Mouse (Mus musculus): ENCODE data around the gene Rufy3.

Gene Rufy3

DNA sequence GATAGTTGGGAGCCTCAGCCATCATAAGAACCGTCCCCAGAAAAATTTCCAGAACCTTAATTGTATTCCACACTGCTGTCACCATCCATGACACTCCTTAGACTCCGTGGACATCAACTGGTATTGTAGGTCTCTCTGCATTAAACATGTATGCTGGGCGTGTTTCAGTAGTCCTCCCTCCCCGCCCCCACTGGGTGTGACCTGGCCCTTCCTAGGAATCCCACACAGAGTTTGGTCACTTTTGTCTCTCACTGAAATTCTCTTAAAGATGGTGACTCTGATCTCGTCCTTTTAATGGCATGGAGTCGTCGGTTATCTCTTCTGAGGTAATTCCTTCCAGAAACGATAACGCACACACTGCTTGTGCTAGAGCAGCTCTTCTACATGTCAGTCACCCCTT, 118.9 kb downstream of the Rufy3 start:
- no peak for DNase-seq (ENCODE audit: low read depth in 1 of 2, low spot score in 2 of 2)

DNA sequence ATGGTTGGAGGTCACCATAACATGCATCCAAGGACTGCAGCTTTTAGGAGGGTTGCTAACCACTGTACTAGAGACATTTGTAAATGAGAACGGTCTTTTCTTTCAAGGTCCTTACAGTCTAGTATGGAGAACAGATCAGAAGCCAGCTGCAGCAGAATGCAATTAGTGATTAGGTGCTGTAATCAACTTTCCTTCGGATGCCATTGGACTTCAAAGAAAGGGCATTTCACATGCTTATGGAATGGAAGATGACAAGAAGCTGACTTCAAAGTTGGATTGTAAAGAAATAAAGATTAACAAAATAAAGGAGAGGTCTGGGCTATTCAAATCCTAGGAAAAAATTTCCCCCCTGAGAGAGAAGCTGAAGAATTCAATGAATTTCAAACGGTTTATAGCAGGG, 119.4 kb downstream of the Rufy3 start:
- no peak for DNase-seq (ENCODE audit: low read depth in 1 of 2, low spot score in 2 of 2)

DNA sequence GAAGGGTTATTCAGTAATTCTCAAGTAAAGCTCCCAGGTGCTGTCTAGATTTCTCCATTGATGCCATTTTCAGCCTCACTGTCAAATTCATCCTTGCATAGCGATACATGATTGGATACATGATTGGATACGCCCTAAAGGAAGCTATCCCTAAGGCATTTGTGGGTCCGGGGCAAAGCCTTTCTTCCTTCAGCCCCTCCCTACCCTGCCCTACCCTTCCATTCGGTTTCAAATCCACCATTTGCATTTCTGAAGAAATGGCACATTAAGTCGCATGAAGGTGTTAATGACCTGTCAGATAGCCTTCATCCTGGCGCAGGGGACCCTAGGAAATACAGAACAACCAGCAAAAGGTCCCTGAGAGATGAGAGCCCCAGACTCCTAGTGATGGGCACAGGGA, 120.5 kb downstream of the Rufy3 start:
- DNase-seq (ENCODE audit: low read depth in 1 of 2, low spot score in 2 of 2) = no peak

DNA sequence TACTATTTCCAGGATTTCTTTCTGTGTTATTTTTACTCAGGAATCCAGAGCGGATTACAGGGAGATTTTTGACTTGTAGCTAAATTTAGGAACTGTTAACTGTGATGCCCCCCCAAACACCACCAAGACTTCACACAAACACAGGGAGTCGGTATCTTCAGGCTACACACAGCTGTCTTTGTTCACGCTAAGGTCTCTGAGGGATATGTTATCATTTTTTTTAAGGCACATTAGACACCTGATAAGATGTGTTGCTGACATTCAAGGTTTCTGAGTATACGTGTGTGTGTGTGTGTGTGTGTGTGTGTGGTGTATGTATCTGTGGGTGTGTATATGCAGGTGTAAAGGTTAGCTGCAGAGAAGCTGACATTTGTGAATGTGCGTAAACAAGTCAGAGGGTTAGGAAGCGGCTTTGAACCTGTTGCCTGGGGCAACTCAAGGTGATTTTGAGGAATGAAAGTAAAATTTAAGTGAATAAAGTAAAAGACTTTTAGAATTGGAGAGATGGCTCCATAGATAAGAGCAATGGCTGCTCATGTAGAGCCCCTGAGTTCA, 121.0 kb downstream of the Rufy3 start:
- DNase-seq (ENCODE audit: low read depth in 1 of 2, low spot score in 2 of 2) = no peak

DNA sequence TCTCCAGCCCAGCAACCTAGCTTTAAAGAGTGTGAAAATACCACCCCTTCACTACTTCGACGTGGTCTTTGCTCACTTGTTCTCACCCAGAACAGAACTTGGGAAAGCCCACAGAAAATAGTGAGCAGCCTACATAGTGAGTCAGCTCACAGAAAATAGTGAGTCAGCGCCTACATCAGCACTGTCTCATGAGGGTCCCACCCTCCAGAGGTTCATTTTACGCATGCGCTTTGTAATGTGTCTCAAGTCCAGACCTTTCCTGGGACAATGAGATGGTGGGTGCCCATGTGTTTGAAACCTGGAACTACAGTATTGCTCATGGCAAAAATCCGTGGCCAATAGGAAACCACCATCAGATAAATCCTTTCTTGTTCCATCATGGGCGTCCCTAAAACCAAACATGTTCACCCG, 123.2 kb downstream of the Rufy3 start:
- DNase-seq (ENCODE audit: low read depth in 1 of 2, low spot score in 2 of 2) = no peak

DNA sequence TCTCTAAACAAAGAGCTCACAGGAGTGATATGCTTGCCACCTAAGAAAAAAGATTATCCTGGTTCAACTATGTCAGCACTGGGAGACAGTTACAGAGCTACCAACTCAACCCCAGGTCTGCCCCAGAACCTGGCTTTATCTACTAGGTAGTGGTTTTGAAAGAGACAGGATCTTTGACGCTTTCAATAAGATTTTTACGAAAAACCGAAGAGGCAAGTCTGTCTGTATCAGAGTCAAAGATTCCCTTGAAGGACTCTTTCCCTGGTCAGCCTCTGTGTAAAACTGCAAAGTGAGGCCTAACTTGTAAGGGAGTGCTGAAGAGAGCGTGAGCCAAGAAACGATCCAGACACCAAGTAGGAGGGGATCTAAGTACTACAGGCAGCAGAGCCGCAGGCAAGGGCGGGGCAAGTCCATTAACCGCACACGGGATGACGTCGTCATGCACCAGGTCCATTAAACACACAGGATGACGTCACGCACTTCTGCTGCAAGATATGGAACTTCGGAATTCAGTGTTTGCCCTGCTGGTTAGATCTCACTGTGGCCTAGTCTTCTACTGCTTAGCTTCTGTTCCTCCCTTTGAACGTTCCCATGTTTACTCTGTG, 123.8 kb downstream of the Rufy3 start:
- DNase-seq (ENCODE audit: low read depth in 1 of 2, low spot score in 2 of 2) = no peak

DNA sequence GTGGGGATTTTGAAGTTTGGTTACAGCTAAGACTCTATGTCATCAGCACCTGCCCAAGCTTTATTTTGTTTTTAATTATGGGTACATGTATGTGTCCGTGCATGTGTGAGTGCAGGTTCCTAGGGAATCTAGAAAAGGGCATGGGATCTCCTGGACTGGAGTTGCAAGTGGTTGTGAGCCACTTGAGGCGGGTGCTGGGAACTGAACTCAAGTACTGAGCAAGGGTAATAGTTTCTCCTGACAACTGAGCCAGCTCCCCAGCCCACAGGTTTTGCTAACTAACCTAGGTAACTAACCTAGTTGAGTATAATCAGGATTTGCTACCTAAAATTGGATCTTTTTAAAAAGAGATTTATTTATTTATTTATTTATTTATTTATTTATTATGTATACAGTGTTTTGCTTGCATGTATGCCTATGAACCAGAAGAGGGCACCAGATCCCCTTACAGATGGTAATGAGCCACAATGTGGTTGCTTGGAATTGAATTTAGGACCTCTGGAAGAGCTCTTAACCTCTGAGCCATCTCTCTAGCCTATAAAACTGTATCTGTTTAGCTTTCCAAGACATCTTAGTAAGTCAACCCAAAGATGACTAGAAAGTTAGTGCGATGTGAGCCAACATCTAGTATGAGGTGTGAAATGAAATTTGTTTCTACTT, 124.6 kb downstream of the Rufy3 start:
- DNase-seq (ENCODE audit: low read depth in 1 of 2, low spot score in 2 of 2) = no peak

DNA sequence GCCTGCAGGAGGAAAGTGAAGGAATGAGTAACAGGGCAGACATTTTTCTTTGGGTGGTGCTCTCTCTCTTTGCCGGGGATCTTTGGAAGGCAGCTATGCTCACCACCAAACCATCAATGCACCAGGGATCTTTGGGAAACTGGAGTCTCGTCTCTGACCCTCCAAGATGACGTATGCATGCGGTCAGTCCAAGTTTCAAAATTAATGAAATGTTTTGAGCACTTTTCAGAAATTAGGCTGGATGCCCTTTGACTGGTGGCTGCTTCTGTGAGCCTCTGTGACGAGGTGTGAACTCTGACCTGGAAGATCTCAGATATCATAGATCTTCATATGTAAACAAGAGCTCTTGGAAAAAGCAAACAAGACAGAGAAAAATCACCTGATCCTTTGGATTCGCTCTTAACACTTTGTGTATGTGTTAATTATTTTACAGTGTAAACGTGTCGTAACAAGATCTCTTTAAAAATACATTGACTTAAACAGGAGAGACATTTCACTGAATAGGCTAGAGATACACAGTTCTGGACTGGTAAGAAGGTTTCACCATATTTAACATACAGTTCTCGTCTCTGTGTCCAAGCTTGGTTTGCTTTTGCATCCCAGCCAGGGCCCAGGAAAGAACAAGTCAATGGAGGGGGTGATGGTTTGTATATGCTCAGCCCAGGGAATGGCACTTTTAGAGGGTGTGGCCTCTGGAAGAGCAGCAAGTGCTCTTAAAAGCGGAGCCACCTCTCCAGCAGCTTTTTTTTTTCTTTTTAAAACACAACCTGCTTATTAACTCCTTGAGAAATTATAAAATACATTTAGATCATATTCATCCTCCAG, 126.1 kb downstream of the Rufy3 start:
- no peak for DNase-seq (ENCODE audit: low read depth in 1 of 2, low spot score in 2 of 2)

DNA sequence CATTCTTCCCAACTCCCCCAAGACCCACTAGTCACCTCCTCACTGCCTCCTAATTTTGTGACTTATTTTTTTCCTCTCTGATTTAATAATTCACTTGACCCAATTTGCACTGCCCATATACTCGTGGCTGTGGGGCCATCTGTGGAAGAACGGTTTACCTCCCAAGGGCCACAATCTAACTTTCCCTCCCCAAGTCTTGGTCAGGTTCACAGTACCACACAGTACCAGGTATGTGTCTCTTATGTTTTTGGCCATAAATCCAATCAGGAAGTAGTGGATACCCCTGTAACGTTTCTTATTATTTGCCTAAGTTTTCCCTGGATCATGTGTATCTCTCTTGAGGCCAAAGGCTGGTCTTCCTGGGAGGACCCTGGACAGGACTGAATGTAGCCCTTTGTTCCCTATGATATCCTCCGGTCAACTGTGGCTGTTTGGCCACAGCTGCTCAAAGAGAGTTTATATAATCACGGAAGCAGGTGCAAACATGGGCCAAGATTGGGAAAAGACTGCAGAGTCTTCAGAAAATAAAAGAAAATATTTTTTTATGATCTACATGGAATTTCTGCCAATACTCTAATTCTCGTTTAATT, 126.8 kb downstream of the Rufy3 start:
- no peak for DNase-seq (ENCODE audit: low read depth in 1 of 2, low spot score in 2 of 2)

DNA sequence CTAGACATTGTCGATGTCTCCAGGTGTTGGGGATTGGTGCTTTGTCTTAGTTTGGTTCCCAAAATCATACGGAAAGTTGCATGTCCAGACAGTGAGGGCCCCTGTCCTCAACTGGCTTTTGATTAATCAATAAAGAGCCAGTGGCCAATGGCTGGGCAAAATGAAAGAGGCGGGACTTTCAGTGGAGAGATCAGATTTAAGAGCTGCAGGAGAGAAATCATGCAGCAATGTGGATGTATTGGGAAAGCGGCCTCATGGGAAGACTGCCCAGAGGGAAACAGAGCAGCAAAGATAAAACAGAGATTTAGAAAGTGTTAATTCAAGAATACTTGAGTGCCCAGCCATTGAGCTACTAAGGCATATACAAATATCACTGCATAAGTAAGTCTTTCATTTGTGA, 127.7 kb downstream of the Rufy3 start:
- DNase-seq (ENCODE audit: low read depth in 1 of 2, low spot score in 2 of 2) = no peak

DNA sequence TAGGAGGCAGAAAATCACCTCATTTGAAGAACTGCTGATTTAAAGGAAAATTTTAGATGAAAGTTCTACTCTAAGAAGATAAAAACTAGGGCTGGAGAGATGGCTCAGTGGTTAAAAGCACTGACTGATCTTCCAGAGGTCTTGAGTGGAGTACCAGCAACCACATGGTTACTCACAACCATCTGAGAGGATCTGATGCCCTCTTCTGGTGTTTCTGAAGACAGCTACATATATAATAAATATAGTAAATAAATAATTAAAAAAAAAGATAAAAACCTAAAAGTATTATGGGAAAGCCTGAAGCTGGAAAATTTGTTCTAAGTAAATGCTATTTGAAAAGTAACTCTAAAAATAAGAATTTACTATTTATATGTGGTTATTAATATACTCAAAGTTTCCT, 128.2 kb downstream of the Rufy3 start:
- DNase-seq (ENCODE audit: low read depth in 1 of 2, low spot score in 2 of 2) = no peak

DNA sequence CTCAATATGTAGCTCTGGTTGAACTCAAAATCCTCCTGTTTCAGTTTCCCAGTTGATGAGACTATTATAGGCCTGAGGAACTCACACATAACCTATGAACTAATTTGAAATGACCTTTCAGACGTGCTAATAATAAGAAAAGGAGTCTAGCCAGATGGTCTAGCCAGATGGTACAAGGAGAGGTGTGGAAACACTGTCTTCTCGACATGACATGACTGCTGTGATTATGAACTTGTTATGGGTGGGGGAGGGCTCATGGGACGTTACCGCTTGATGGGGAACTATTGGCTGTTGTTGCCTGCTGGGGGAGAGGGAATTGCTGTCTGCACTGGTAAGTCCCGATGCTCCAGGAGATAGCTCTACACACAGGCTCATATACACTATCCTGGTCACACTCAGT, 132.5 kb downstream of the Rufy3 start:
- DNase-seq (ENCODE audit: low read depth in 1 of 2, low spot score in 2 of 2) = no peak

DNA sequence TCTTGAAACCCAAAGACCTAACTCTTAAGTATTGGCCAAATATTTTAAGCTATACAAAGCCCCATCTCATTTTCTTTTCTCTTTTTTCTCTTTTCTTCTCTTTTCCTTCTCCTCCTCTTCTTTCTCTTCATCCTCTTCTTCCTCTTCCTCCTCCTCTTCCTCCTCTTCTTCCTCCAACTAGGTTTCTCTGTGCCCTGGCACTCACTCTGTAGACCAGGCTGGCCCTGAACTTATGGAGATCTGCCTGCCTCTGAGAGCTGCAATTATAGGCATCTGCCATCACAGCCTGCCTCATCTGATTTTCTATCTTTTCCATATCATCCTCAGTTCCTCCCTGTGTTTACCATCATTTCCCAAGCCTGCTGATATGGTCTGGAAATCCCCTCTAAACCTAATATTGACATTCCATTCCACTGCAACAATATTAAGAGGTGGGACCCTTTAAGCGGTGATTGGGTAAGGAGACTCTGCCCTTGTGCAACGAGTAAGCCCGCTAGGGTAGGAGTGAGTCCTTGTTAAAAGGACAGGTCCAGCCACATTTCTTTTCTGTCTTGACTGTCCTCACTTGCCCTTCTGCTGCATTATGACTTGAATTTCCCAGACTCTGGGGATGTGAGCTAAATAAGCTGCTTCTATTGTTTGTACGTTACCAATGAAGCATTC, 134.5 kb downstream of the Rufy3 start:
- no peak for DNase-seq (ENCODE audit: low read depth in 1 of 2, low spot score in 2 of 2)
